In genomic region chr7:140295746-140296145, GRCm38 (mm10) we compare ENCODE assay signal across 39 mouse cellular contexts. TPM values are rescaled to one million over a fixed set of nuclear protein-coding genes. Genes with fewer than 3 reads are reported as not detected.
"Had no signal": no experiment of that assay in that cellular context is flagged by ENCODE, and none has a peak within 500 bp of the region (broad histone marks: within the 10 kb centered on the region; RNA-seq: fewer than 3 reads in every experiment).

No protein-coding gene starts in this region.

- ATAC-seq: forebrain, embryonic 13.5 days; forebrain, embryonic 14.5 days; forebrain, embryonic 15.5 days; forebrain, embryonic 16.5 days; forebrain, postnatal 0 days had no signal

- H3K27ac ChIP-seq: embryonic facial prominence, embryonic 10.5 days; embryonic facial prominence, embryonic 12.5 days; embryonic facial prominence, embryonic 13.5 days; embryonic facial prominence, embryonic 15.5 days; forebrain, embryonic 10.5 days; forebrain, embryonic 13.5 days; forebrain, embryonic 15.5 days; gastrocnemius, adult 2 months; heart, adult 2 months; heart, embryonic 10.5 days had no signal

- H3K4me3 ChIP-seq: embryonic facial prominence, embryonic 10.5 days; embryonic facial prominence, embryonic 12.5 days; embryonic facial prominence, embryonic 13.5 days; embryonic facial prominence, embryonic 15.5 days; erythroblast, embryonic 14.5 days; forebrain, embryonic 10.5 days; forebrain, embryonic 13.5 days; forebrain, embryonic 15.5 days; gastrocnemius, adult 2 months; heart, adult 2 months; heart, embryonic 10.5 days had no signal

- DNase-seq: cerebellum, adult 2 months; cerebellum, adult 8-10 months; cerebellum, adult 9-10 months; cerebellum, adult 9-11 months; cerebellum, postnatal 10 days; cerebellum, postnatal 14 days; cerebellum, postnatal 25 days; cerebellum, postnatal 36 days; embryo, embryonic 11 days; forebrain, postnatal 0 days; gastrocnemius, adult 2 months; gastrocnemius, postnatal 10 days; gastrocnemius, postnatal 14 days; gastrocnemius, postnatal 25 days; gastrocnemius, postnatal 36 days; heart, adult 18-20 months; heart, adult 2 months had no signal

- H3K9ac ChIP-seq: embryonic facial prominence, embryonic 12.5 days; embryonic facial prominence, embryonic 13.5 days; embryonic facial prominence, embryonic 15.5 days; forebrain, embryonic 13.5 days; forebrain, embryonic 15.5 days; forebrain, postnatal 0 days had no signal

- H3K27me3 ChIP-seq: embryonic facial prominence, embryonic 12.5 days; embryonic facial prominence, embryonic 13.5 days; embryonic facial prominence, embryonic 15.5 days; forebrain, embryonic 13.5 days; forebrain, embryonic 15.5 days had no signal

- H3K4me2 ChIP-seq: embryonic facial prominence, embryonic 12.5 days; embryonic facial prominence, embryonic 13.5 days; embryonic facial prominence, embryonic 15.5 days; forebrain, embryonic 13.5 days; forebrain, embryonic 15.5 days had no signal

- H3K9me3 ChIP-seq: embryonic facial prominence, embryonic 10.5 days; embryonic facial prominence, embryonic 12.5 days; embryonic facial prominence, embryonic 13.5 days; embryonic facial prominence, embryonic 15.5 days; forebrain, embryonic 10.5 days; forebrain, embryonic 13.5 days; forebrain, embryonic 15.5 days; heart, embryonic 10.5 days had no signal

- H3K36me3 ChIP-seq: embryonic facial prominence, embryonic 10.5 days; embryonic facial prominence, embryonic 12.5 days; embryonic facial prominence, embryonic 13.5 days; embryonic facial prominence, embryonic 15.5 days; forebrain, embryonic 10.5 days; forebrain, embryonic 15.5 days; heart, embryonic 10.5 days had no signal

- H3K4me1 ChIP-seq: embryonic facial prominence, embryonic 10.5 days; embryonic facial prominence, embryonic 12.5 days; embryonic facial prominence, embryonic 13.5 days; embryonic facial prominence, embryonic 15.5 days; forebrain, embryonic 10.5 days; forebrain, embryonic 13.5 days; forebrain, embryonic 15.5 days; heart, embryonic 10.5 days had no signal

RNA-seq across cellular contexts. Expression of gene Olfr525, which starts 24.9 kb away (rescaled TPM):
- total RNA-seq: common myeloid progenitor, adult 5-6 weeks; forebrain, postnatal 0 days; gastrocnemius, adult 18-20 months; gastrocnemius, adult 2 months; gastrocnemius, adult 8-10 months; gastrocnemius, postnatal 10 days; gastrocnemius, postnatal 14 days; gastrocnemius, postnatal 25 days; gastrocnemius, postnatal 36 days; gastrocnemius, postnatal 4 days; granulocyte monocyte progenitor cell, adult 5-6 weeks; heart, adult 18-20 months; heart, adult 2 months; heart, adult 8-10 months had no signal
- polyA plus RNA-seq: cerebellum, adult 2 months; cortical plate, adult 2 months; embryonic facial prominence, embryonic 10.5 days; embryonic facial prominence, embryonic 11.5 days; embryonic facial prominence, embryonic 12.5 days; embryonic facial prominence, embryonic 13.5 days; embryonic facial prominence, embryonic 14.5 days; erythroblast, embryonic 14.5 days; forebrain, embryonic 10.5 days; forebrain, embryonic 13.5 days; forebrain, embryonic 14.5 days; forebrain, embryonic 15.5 days; forebrain, embryonic 16.5 days; forebrain, postnatal 0 days; frontal cortex, adult 2 months; gonadal fat pad, adult 2 months; heart, adult 2 months; heart, embryonic 10.5 days had no signal

RNA-seq across cellular contexts. Expression of gene Olfr527, which starts 38.1 kb away (rescaled TPM):
- total RNA-seq: common myeloid progenitor, adult 5-6 weeks; forebrain, postnatal 0 days; gastrocnemius, adult 18-20 months; gastrocnemius, adult 2 months; gastrocnemius, adult 8-10 months; gastrocnemius, postnatal 10 days; gastrocnemius, postnatal 14 days; gastrocnemius, postnatal 25 days; gastrocnemius, postnatal 36 days; gastrocnemius, postnatal 4 days; granulocyte monocyte progenitor cell, adult 5-6 weeks; heart, adult 18-20 months; heart, adult 2 months; heart, adult 8-10 months had no signal
- polyA plus RNA-seq: cerebellum, adult 2 months; cortical plate, adult 2 months; embryonic facial prominence, embryonic 10.5 days; embryonic facial prominence, embryonic 11.5 days; embryonic facial prominence, embryonic 12.5 days; embryonic facial prominence, embryonic 13.5 days; embryonic facial prominence, embryonic 14.5 days; erythroblast, embryonic 14.5 days; forebrain, embryonic 10.5 days; forebrain, embryonic 13.5 days; forebrain, embryonic 14.5 days; forebrain, embryonic 15.5 days; forebrain, embryonic 16.5 days; forebrain, postnatal 0 days; frontal cortex, adult 2 months; gonadal fat pad, adult 2 months; heart, adult 2 months; heart, embryonic 10.5 days had no signal

RNA-seq across cellular contexts. Expression of gene 5830411N06Rik, which starts 48.7 kb away (rescaled TPM):
- total RNA-seq: common myeloid progenitor, adult 5-6 weeks; forebrain, postnatal 0 days; gastrocnemius, adult 18-20 months; gastrocnemius, adult 2 months; gastrocnemius, adult 8-10 months; gastrocnemius, postnatal 10 days; gastrocnemius, postnatal 14 days; gastrocnemius, postnatal 25 days; gastrocnemius, postnatal 36 days; gastrocnemius, postnatal 4 days; granulocyte monocyte progenitor cell, adult 5-6 weeks; heart, adult 18-20 months; heart, adult 2 months; heart, adult 8-10 months had no signal
- polyA plus RNA-seq: cortical plate, adult 2 months; embryonic facial prominence, embryonic 10.5 days; embryonic facial prominence, embryonic 11.5 days; embryonic facial prominence, embryonic 12.5 days; embryonic facial prominence, embryonic 13.5 days; embryonic facial prominence, embryonic 14.5 days; embryonic facial prominence, embryonic 15.5 days; erythroblast, embryonic 14.5 days; forebrain, embryonic 10.5 days; forebrain, embryonic 13.5 days; forebrain, embryonic 14.5 days; forebrain, embryonic 15.5 days; forebrain, embryonic 16.5 days; forebrain, postnatal 0 days; heart, embryonic 10.5 days had no signal
